Mouse (Mus musculus): ENCODE results near the gene Capn10. TPM values are rescaled to one million over a fixed set of nuclear protein-coding genes. Genes with fewer than 3 reads are reported as not detected.

Capn10 gene
- total RNA-seq (2023), result 21.4 to 27.7 TPM (median 25.9 TPM) in 4 replicates

GRCm38 (mm10) chr1:92934182-92934827 lies at the start of gene Capn10:
Capn10 (plus strand) TSS chr1:92934376.

GRCm38 (mm10) chr1:92902786-92903185 lies 31.4 kb upstream of the Capn10 start, which contains the start of gene Ankmy1:
Ankmy1 (minus strand) TSS chr1:92902906.

GRCm38 (mm10) chr1:92906779-92907631 lies 27.2 kb upstream of the Capn10 start, which contains the start of gene Dusp28:
Dusp28 (plus strand) TSS chr1:92906981.

GRCm38 (mm10) chr1:92910239-92910885 lies 23.8 kb upstream of the Capn10 start, which contains the start of gene Rnpepl1:
Rnpepl1 (plus strand) TSS chr1:92910783.

GRCm38 (mm10) chr1:92950607-92951006 lies 16.4 kb downstream of the Capn10 start, which contains the start of gene Gpr35:
Gpr35 (plus strand) TSS chr1:92950865.

Other genes starting within 250 kb of the Capn10 start
- gene Gpc1, start 102.7 kb upstream of the Capn10 start, total RNA-seq (2023), result 0.30 TPM in 1 of 4 replicates, not detected in the others
- gene Ankmy1, start 31.5 kb upstream of the Capn10 start, total RNA-seq (2023), result 0.60 to 1.0 TPM (median 0.84 TPM) in 4 replicates
- 3.8 to 5.5 TPM (median 4.5 TPM) in 4 replicates for gene Dusp28, start 27.4 kb upstream of the Capn10 start, total RNA-seq (2023)
- gene Rnpepl1, start 23.6 kb upstream of the Capn10 start, total RNA-seq (2023), result 92.1 to 101 TPM (median 93.9 TPM) in 4 replicates
- gene Gpr35, start 16.5 kb downstream of the Capn10 start, total RNA-seq (2023), result 0.30 to 3.7 TPM (median 0.75 TPM) in 4 replicates
- gene Aqp12, start 72.0 kb downstream of the Capn10 start, total RNA-seq (2023), result not detected in 4 replicates
- not detected in 4 replicates for gene Kif1a, start 167.6 kb downstream of the Capn10 start, total RNA-seq (2023)
- gene Agxt, start 200.9 kb downstream of the Capn10 start, total RNA-seq (2023), result not detected in 4 replicates
- gene 2310007B03Rik, start 226.6 kb downstream of the Capn10 start, total RNA-seq (2023), result not detected in 4 replicates
- not detected in 4 replicates for gene Crocc2, start 234.3 kb downstream of the Capn10 start, total RNA-seq (2023)

Data from B cell, adult 62 days (primary cell).